Mouse (Mus musculus) bone marrow, adult 2 months (tissue): ENCODE measurements around the gene Cldn19.

Source experiments
- CTCF ChIP-seq: fragments of 200-500 bp; IDR thresholded peaks from 2 replicates; pipeline ENCODE4 v1.5.1; 2011; ENCODE audit warnings: low read length, control low read depth; ENCODE audit not compliant: control insufficient read depth, insufficient read depth
- POLR2A ChIP-seq: fragments of 200-500 bp; IDR thresholded peaks from 2 replicates; pipeline ENCODE4 v1.6.1; 2011; ENCODE audit warnings: low read depth, mild to moderate bottlenecking, control low read depth, low read length, borderline replicate concordance; ENCODE audit not compliant: control insufficient read depth

DNA sequence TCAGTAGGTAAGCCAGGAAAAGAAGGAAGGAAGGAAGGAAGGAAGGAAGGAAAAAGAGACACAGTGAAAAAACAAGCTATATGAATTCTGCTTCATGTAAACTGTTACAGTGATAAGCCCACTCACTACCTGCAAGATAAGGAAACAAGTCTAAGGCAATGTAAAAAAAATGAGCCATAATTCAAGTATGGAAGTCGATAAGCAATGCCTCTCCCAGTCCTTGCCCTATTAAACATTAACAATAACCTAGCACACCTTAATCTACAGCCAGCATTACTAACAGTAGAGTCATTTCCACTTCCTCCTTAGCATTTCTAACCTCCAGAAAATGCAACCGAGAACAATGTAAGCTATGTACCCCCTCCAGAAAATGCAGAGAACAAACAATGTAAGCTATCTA is 30.1 kb downstream of the Cldn19 start:
- TF ChIP-seq CTCF, result no peak
- TF ChIP-seq POLR2A, result no peak
